Mouse (Mus musculus): Measurements from ENCODE around the gene Glt1d1. TPM values are rescaled to one million over a fixed set of nuclear protein-coding genes. Genes with fewer than 3 reads are reported as not detected.

Gene Glt1d1
- polyA plus RNA-seq, 1 experiment from 2014 or later, result 1.3 TPM

DNA sequence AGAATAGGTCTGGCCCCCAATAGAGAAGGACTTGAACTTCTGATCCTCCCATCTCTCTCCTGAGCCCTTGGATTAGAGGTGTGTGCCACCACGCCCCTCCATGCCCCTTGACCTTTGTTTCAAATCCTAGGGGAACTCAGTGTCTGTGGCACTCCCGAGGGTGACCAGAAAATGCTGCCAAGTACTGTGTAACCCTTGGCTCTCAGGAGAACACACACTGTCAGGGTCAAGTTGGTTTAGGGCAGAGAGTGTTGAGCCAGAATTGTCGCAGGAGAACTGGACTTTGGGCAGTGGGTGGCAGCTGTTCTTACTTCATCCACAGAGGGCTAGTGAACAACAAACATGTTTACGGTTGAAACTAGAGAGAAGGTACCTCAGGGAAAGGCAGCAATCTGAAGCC, 5.6 kb downstream of the Glt1d1 start:
- Histone ChIP-seq H3K4me1 (no peaks in the 10 kb centered on the region; the same call in 1 of the 2 replicates), H3K9me3 (replicated peaks) (peaks cover 15% of the 10 kb centered on the region; the same call in 1 of the 2 replicates), H3K9ac (no peak overlapping the region), H3K27me3 (no peaks in the 10 kb centered on the region), H3K4me2 (no peak overlapping the region), H3K27ac (no peak overlapping the region), H3K36me3 (ENCODE audit: poor library complexity, severe bottlenecking) (no peaks in the 10 kb centered on the region), H3K4me3 (no peak overlapping the region)
- ATAC-seq, result no peak
- WGBS, result 81% methylated on average over 4 of the region's 4 CpGs

DNA sequence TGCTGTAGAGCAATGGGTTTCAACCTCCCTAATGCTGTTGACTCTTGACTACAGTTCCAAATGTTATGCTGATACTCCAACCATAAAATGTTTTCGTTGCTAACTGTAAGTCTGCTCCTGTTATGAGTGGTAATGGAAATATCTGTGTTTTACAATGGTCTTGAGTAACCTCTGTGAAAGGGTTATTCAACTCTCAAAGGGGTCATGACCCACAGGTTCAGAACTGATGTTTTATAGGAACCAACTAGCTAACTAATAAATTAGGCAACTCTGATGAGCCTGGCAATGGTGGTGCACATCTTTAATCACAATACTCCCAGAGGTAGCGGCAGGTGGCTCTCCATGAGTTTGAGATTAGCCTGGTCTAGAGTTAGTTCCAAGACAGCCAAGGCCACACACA, 6.1 kb downstream of the Glt1d1 start:
- no peak overlapping the region for H3K27ac ChIP-seq
- H3K9ac ChIP-seq, result no peak overlapping the region
- no peaks in the 10 kb centered on the region for H3K27me3 ChIP-seq
- H3K36me3 ChIP-seq (ENCODE audit: poor library complexity, severe bottlenecking), result no peaks in the 10 kb centered on the region
- 93% methylated on average over 2 of the region's 2 CpGs for WGBS
- no peak overlapping the region for H3K4me3 ChIP-seq
- no peak for ATAC-seq
- H3K4me2 ChIP-seq, result no peak overlapping the region
- H3K9me3 ChIP-seq (replicated peaks), result peaks cover 15% of the 10 kb centered on the region; the same call in 1 of the 2 replicates
- no peaks in the 10 kb centered on the region for H3K4me1 ChIP-seq

DNA sequence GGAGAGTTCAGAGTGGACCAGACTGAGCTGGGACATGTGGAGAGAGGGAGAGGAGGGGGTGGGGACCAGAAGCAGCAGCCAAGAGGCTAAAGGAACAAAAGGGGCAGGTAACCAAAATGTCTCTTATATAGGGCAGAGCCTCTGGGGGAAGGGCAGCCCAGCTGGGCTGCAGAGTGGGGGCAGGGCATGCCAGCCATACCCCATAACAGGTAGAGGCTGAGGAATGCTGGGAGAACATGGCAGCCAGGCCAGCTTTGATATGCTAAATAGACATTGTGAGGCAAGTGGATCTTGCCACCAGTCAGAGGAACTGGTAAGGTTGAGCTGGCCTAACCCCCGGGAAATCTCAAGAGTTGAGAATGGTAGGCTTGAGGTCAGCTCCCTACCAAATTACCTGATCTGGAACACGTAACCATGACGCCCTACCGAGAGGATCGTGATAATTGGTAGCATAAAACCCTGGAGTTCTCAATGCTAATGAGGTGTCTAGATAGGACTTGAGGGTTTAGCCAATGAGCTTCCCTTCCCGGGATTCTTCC, 7.1 kb downstream of the Glt1d1 start:
- Histone ChIP-seq H3K4me1 (no peaks in the 10 kb centered on the region), H3K9ac (no peak overlapping the region), H3K4me3 (no peak overlapping the region), H3K4me2 (no peak overlapping the region), H3K9me3 (replicated peaks) (peaks cover 15% of the 10 kb centered on the region; the same call in 1 of the 2 replicates), H3K27me3 (no peaks in the 10 kb centered on the region), H3K27ac (no peak overlapping the region), H3K36me3 (ENCODE audit: poor library complexity, severe bottlenecking) (0 out of 2 replicates have a peak, but pooled peaks cover under 1% of the 10 kb centered on the region)
- WGBS, result 84% methylated on average over 6 of the region's 6 CpGs
- no peak for ATAC-seq

DNA sequence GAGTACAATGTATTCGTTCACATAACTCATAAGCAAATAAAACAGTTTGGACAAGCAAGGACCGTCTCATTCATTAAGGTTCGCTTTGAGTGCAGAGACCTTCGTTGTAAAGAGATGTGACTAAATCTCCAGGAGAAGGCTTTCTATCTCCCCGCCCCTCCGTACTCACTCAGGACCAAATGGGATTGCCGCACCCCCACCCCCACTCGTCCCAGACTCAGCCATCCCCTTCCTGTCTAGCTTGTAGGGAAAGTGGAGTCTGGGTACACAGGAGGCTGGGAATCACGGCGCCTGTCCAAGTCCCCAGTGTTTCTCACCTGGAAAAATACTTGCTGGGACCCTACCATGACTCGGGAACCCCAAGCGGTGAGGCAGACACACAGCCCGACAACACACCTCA, 7.6 kb downstream of the Glt1d1 start:
- 90% methylated on average over 13 of the region's 13 CpGs for WGBS
- Histone ChIP-seq H3K9me3 (replicated peaks) (peaks cover 15% of the 10 kb centered on the region; the same call in 1 of the 2 replicates), H3K27ac (no peak overlapping the region), H3K27me3 (no peaks in the 10 kb centered on the region), H3K4me1 (no peaks in the 10 kb centered on the region), H3K4me3 (no peak overlapping the region), H3K4me2 (no peak overlapping the region), H3K36me3 (ENCODE audit: poor library complexity, severe bottlenecking) (peaks cover 5% of the 10 kb centered on the region), H3K9ac (no peak overlapping the region)
- ATAC-seq, result no peak

DNA sequence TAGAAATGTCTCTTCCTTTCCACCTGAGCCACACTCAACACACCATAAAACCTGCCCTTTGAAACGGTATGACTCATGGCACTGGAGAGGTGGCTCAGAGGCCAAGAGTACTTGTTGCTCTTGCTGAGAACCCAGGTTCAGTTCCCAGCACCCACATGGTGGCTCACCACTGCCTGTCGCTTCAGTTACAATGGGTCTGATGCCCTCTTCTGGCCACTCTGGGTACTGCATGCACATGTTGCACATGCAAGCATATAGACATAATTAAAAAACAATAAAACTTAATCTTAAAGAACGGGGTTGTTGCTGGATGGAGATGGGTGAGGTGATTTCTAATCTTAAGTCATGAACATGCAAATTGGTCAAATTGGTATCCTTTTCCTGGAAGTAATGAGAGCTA, 8.3 kb downstream of the Glt1d1 start:
- no peak for ATAC-seq
- Histone ChIP-seq H3K4me2 (no peak overlapping the region), H3K27me3 (no peaks in the 10 kb centered on the region), H3K9ac (no peak overlapping the region), H3K9me3 (replicated peaks) (peaks cover 15% of the 10 kb centered on the region; the same call in 1 of the 2 replicates), H3K4me3 (no peak overlapping the region), H3K36me3 (ENCODE audit: poor library complexity, severe bottlenecking) (peaks cover 10% of the 10 kb centered on the region), H3K4me1 (no peaks in the 10 kb centered on the region), H3K27ac (no peak overlapping the region)
- 94% methylated on average over 3 of the region's 3 CpGs for WGBS

DNA sequence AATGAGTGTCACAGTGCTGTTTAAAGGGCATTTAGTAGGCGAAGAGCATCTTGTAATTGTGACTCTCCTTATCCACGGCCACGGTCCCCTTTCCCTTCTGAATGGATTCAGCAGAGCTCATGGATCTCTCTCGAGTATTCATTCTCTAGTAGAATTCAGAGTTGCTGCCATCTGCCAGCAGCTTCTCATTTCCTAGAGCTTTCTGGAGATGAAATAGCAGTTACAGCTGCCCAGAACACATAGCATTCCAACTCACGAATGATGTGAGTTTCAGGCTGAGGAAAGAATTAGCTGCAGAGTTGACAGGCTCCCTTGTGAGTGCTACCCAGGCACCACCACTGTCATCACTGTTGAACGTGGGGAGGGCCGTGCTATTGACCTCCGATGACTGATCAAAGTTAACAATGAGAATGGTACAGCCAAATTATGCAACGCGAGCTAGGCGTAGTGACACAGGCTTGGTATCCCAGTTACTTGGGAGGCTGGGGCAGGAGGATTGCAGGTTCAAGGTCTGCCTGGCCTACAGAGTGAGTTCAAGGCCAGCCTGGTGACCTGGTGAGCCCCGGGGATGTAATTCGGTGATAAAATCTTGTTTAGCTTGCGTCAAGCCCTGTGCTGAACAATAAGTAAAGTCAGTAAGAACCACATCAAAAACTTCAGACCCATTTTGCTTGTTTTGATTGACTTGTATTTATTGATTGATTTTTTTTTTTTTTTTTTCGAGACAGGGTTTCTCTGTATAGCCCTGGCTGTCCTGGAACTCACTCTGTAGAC, 9.3 kb downstream of the Glt1d1 start:
- WGBS, result 94% methylated on average over 15 of the region's 15 CpGs

DNA sequence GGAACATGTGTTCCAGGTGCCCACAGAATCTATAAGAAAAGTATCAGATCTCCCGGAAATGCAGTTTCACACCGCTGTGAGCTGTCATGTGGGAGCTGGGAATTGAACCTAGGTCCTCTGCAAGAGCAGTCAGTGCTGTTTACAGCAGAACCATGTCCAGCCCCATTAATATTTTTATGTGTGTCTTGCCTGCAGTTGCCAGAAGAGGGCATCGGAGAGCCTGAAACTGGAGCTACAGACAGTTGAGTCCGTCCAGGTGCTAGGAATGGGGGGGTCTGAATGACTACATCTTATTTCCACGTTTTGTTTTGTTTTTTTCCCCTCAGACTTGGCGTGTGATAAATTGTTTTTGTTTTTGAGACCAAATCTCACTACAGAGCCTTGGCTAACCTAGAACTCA, 16.0 kb downstream of the Glt1d1 start:
- H3K27me3 ChIP-seq, result no peaks in the 10 kb centered on the region
- no peaks in the 10 kb centered on the region for H3K9me3 ChIP-seq (replicated peaks)
- no peak overlapping the region for H3K9ac ChIP-seq
- WGBS, result 80% methylated on average over 6 of the region's 6 CpGs
- H3K4me1 ChIP-seq, result no peaks in the 10 kb centered on the region
- peaks cover 25% of the 10 kb centered on the region for H3K36me3 ChIP-seq (ENCODE audit: poor library complexity, severe bottlenecking)
- no peak for ATAC-seq
- no peak overlapping the region for H3K4me2 ChIP-seq
- no peak overlapping the region for H3K27ac ChIP-seq
- H3K4me3 ChIP-seq, result no peak overlapping the region

More for the DNA sequence above, 9.3 kb downstream of the Glt1d1 start:
- no peak overlapping the region for H3K4me2 ChIP-seq
- peaks cover 10% of the 10 kb centered on the region for H3K36me3 ChIP-seq (ENCODE audit: poor library complexity, severe bottlenecking)
- no peak overlapping the region for H3K9ac ChIP-seq
- no peak overlapping the region for H3K4me3 ChIP-seq
- H3K4me1 ChIP-seq, result no peaks in the 10 kb centered on the region
- H3K9me3 ChIP-seq (replicated peaks), result peaks cover 15% of the 10 kb centered on the region; the same call in 1 of the 2 replicates
- H3K27me3 ChIP-seq, result no peaks in the 10 kb centered on the region
- H3K27ac ChIP-seq, result no peak overlapping the region
- ATAC-seq, result no peak

DNA sequence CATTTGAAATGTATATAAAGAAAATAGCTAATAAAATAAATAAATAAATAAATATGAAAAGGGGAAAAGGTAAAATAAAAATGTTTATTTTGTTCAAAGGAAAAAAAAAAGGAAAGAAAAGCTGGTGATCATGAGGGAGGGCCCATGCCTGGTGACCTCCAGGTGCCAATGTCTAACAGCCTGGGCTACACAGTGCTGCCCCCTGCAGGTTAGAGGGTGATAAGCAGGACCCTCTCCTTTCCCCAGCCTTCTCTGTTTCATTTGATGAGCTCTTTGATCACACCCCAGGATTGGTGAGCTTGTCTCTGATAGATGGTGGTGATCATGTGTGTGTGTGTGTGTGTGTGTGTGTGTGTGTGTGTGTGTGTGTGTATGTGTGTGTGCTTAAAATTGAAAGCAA, 17.0 kb downstream of the Glt1d1 start:
- Histone ChIP-seq H3K27ac (no peak overlapping the region), H3K9ac (no peak overlapping the region), H3K4me1 (no peaks in the 10 kb centered on the region), H3K27me3 (no peaks in the 10 kb centered on the region), H3K4me3 (no peak overlapping the region), H3K9me3 (replicated peaks) (no peaks in the 10 kb centered on the region), H3K36me3 (ENCODE audit: poor library complexity, severe bottlenecking) (peaks cover 25% of the 10 kb centered on the region), H3K4me2 (no peak overlapping the region)
- ATAC-seq, result no peak

DNA sequence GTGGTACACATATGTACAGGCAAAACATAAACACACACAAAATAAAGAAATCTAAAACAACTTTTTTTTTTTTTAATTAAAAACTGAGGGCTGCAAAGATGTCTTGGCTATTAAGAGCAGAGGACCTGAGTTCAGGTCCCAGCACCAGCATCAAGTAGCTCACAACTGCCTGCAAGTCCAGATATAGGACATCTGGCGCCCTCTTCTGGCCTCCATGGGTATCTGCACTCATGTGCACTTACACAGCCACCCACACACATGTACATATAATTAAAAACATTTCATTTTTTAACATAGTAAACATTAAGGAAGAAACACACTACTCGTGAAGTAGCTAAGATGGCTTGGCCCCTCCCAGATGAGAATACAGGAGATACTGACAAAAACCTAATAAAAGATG, 26.2 kb downstream of the Glt1d1 start:
- H3K4me2 ChIP-seq, result no peak overlapping the region
- H3K9me3 ChIP-seq (replicated peaks), result no peaks in the 10 kb centered on the region
- ATAC-seq, result no peak
- peaks cover 10% of the 10 kb centered on the region for H3K36me3 ChIP-seq (ENCODE audit: poor library complexity, severe bottlenecking)
- H3K27me3 ChIP-seq, result no peaks in the 10 kb centered on the region
- no peaks in the 10 kb centered on the region for H3K4me1 ChIP-seq
- H3K9ac ChIP-seq, result no peak overlapping the region
- 87% methylated on average over 2 of the region's 2 CpGs for WGBS
- no peak overlapping the region for H3K27ac ChIP-seq
- H3K4me3 ChIP-seq, result no peak overlapping the region

DNA sequence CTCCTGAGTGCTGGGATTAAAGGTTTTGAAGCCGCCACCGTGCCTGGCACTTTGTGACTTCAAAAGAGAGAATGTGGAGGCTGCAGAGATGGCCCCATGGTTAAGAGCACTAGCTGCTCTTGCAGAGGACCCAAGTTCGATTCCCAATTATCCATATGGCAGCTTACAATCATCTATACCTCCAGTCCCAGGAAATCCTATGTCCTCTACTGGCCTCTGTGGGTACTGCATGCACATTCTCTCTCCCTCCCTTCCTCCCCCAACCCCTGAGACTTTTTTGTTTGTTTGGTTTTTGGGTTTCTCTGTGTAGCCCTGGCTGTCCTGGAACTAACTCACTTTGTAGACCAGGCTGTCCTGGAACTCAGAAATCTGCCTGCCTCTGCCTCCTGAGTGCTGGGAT, 27.2 kb downstream of the Glt1d1 start:
- Histone ChIP-seq H3K9ac (no peak overlapping the region), H3K36me3 (ENCODE audit: poor library complexity, severe bottlenecking) (peaks cover 10% of the 10 kb centered on the region), H3K4me2 (no peak overlapping the region), H3K27me3 (no peaks in the 10 kb centered on the region), H3K4me3 (no peak overlapping the region), H3K4me1 (no peaks in the 10 kb centered on the region), H3K9me3 (replicated peaks) (no peaks in the 10 kb centered on the region), H3K27ac (no peak overlapping the region)
- ATAC-seq, result no peak
- 90% methylated on average over 3 of the region's 3 CpGs for WGBS

DNA sequence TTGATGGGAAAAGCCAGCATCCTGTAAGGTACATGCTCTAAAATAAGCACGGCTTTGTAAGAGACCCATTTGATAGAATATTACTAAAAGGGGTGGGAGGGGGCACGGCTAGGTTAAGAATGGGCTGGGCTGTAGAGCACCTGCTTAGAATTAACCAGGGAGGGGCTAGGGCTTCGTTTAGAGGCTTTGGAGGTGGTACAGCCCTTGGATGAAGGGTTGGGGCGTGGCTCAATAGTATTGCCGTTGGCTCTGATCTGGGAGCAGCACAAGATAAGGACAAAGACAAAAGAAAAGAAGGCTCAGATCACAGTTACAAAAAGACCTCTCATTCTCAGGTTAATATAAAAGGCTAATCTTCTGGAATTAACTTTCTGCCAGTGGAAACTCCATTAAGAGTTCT, 28.2 kb downstream of the Glt1d1 start:
- peaks cover 10% of the 10 kb centered on the region for H3K36me3 ChIP-seq (ENCODE audit: poor library complexity, severe bottlenecking)
- no peak for ATAC-seq
- 55% methylated on average over 5 of the region's 5 CpGs for WGBS
- H3K4me2 ChIP-seq, result no peak overlapping the region
- H3K4me3 ChIP-seq, result no peak overlapping the region
- H3K27me3 ChIP-seq, result no peaks in the 10 kb centered on the region
- H3K9me3 ChIP-seq (replicated peaks), result no peaks in the 10 kb centered on the region
- no peaks in the 10 kb centered on the region for H3K4me1 ChIP-seq
- no peak overlapping the region for H3K27ac ChIP-seq
- H3K9ac ChIP-seq, result no peak overlapping the region

DNA sequence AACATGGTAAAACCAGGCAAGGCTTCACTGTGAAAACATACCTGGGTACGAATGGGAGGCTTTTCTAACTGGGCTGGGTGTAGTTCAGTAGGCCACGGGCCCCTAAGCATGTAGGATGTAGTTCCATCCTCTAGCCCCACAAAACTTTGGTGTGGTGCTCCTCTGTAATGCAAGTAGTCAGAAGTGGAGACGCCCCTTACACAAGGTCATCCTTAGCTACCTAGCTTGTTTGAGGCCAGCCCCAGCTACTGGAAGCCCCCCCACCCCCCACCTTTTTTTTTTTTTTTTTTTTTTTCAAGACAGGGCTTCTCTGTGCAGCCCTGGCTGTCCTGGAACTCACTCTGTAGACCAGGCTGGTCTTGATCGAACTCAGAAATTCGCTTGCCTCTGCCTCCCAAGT, 28.9 kb downstream of the Glt1d1 start:
- H3K27me3 ChIP-seq, result no peaks in the 10 kb centered on the region
- H3K4me2 ChIP-seq, result no peak overlapping the region
- H3K9me3 ChIP-seq (replicated peaks), result no peaks in the 10 kb centered on the region
- H3K36me3 ChIP-seq (ENCODE audit: poor library complexity, severe bottlenecking), result peaks cover 10% of the 10 kb centered on the region
- WGBS, result 92% methylated on average over 5 of the region's 5 CpGs
- H3K9ac ChIP-seq, result no peak overlapping the region
- no peak for ATAC-seq
- H3K4me1 ChIP-seq, result no peaks in the 10 kb centered on the region
- no peak overlapping the region for H3K4me3 ChIP-seq
- no peak overlapping the region for H3K27ac ChIP-seq

All from forebrain, embryonic 13.5 days (tissue).